In genomic region chr11:100292884-100293283, GRCm38 (mm10) we compare ENCODE assay signal across 17 mouse cellular contexts. TPM values are rescaled to one million over a fixed set of nuclear protein-coding genes. Genes with fewer than 3 reads are reported as not detected.
"Had no signal": no experiment of that assay in that cellular context is flagged by ENCODE, and none has a peak within 500 bp of the region (broad histone marks: within the 10 kb centered on the region; RNA-seq: fewer than 3 reads in every experiment).

No protein-coding gene starts in this region.

- ATAC-seq: liver, embryonic 12.5 days; midbrain, embryonic 13.5 days had no signal

- H3K9ac ChIP-seq: kidney, embryonic 15.5 days; liver, embryonic 12.5 days; lung, embryonic 14.5 days; midbrain, embryonic 13.5 days; neural tube, embryonic 13.5 days had no signal

- DNase-seq: kidney, postnatal 14 days; left cerebral cortex, postnatal 4 days; lung, embryonic 14.5 days; lung, postnatal 14 days; right cerebral cortex, adult 18-20 months; right cerebral cortex, postnatal 25 days; thymus, postnatal 4 days had no signal

- H3K4me2 ChIP-seq: kidney, embryonic 15.5 days; liver, embryonic 12.5 days; lung, embryonic 14.5 days; midbrain, embryonic 13.5 days; neural tube, embryonic 13.5 days had no signal

- H3K27ac ChIP-seq: kidney, embryonic 15.5 days; liver, embryonic 12.5 days; macrophage; midbrain, embryonic 13.5 days; neural tube, embryonic 13.5 days had no signal

- H3K36me3 ChIP-seq: kidney, embryonic 15.5 days; liver, embryonic 12.5 days; midbrain, embryonic 13.5 days; neural tube, embryonic 13.5 days had no signal

- H3K27me3 ChIP-seq: kidney, embryonic 15.5 days; midbrain, embryonic 13.5 days; neural tube, embryonic 13.5 days had no signal

- H3K9me3 ChIP-seq: kidney, embryonic 15.5 days; liver, embryonic 12.5 days; megakaryocyte, embryonic 14.5 days; midbrain, embryonic 13.5 days; neural tube, embryonic 13.5 days had no signal

- H3K4me3 ChIP-seq: kidney, embryonic 15.5 days; liver, embryonic 12.5 days; megakaryocyte, embryonic 14.5 days; midbrain, embryonic 13.5 days; neural tube, embryonic 13.5 days had no signal

RNA-seq across cellular contexts. Expression of gene Krt42, which starts 23.2 kb away (rescaled TPM):
- polyA plus RNA-seq: kidney, embryonic 15.5 days; large intestine, adult 2 months; liver, embryonic 12.5 days; liver, embryonic 16.5 days; lung, embryonic 14.5 days; macrophage; midbrain, embryonic 13.5 days; neural tube, embryonic 13.5 days; small intestine, adult 2 months; stomach, embryonic 16.5 days had no signal

RNA-seq across cellular contexts. Expression of gene Krt17, which starts 32.1 kb away (rescaled TPM):
- polyA plus RNA-seq: macrophage; midbrain, embryonic 13.5 days had no signal

RNA-seq across cellular contexts. Expression of gene Gast, which starts 41.3 kb away (rescaled TPM):
- polyA plus RNA-seq: kidney, embryonic 15.5 days; large intestine, adult 2 months; liver, embryonic 12.5 days; liver, embryonic 16.5 days; lung, embryonic 14.5 days; macrophage; neural tube, embryonic 13.5 days had no signal

RNA-seq across cellular contexts. Expression of gene Krt16, which starts 44.2 kb away (rescaled TPM):
- polyA plus RNA-seq: liver, embryonic 12.5 days; liver, embryonic 16.5 days; lung, embryonic 14.5 days; macrophage; midbrain, embryonic 13.5 days; neural tube, embryonic 13.5 days; small intestine, adult 2 months had no signal
